Comparison of ENCODE assay signal across 27 mouse cellular contexts in the genomic region with DNA sequence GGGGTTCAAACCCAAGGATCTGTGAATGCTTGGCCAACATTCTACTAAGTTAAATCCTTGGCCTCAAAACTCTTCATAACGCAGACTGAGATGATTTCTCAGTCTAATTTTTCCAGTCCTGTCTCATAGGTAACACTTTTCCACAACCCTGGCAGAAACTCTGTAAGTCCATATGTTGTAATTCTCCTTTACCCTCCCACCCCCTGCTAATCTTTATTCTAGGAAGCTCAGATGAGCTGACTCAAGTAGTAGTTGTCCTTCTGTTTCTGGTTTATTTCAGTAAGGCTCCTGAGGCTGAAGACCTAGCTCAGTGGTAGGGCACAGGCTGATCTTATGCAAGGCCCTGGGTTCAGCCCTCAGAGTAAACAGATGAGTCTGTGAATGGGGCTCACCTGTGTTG.
"Had no signal": no experiment of that assay in that cellular context is flagged by ENCODE, and none has a peak within 500 bp of the region (broad histone marks: within the 10 kb centered on the region; RNA-seq: fewer than 3 reads in every experiment).

No protein-coding gene starts in this region.

- ATAC-seq: hindbrain, postnatal 0 days; intestine, embryonic 16.5 days; liver, embryonic 12.5 days had no signal

- H3K4me3 ChIP-seq: gastrocnemius, adult 2 months; heart, adult 2 months; heart, embryonic 13.5 days; heart, embryonic 15.5 days; hindbrain, embryonic 10.5 days; hindbrain, embryonic 13.5 days; hindbrain, embryonic 15.5 days; kidney, embryonic 15.5 days; limb, embryonic 13.5 days; limb, embryonic 15.5 days; liver, embryonic 12.5 days had no signal

- H3K9me3 ChIP-seq: heart, embryonic 13.5 days; heart, embryonic 15.5 days; hindbrain, embryonic 10.5 days; hindbrain, embryonic 13.5 days; hindbrain, embryonic 15.5 days; kidney, embryonic 15.5 days; limb, embryonic 13.5 days; limb, embryonic 15.5 days; liver, embryonic 12.5 days had no signal

- H3K36me3 ChIP-seq: heart, embryonic 13.5 days; heart, embryonic 15.5 days; hindbrain, embryonic 10.5 days; hindbrain, embryonic 13.5 days; hindbrain, embryonic 15.5 days; kidney, embryonic 15.5 days; limb, embryonic 13.5 days; limb, embryonic 15.5 days; liver, embryonic 12.5 days had no signal

- H3K4me1 ChIP-seq: liver, embryonic 12.5 days had no signal

- H3K4me2 ChIP-seq: heart, embryonic 11.5 days; heart, embryonic 13.5 days; heart, embryonic 15.5 days; hindbrain, embryonic 13.5 days; hindbrain, embryonic 15.5 days; kidney, embryonic 15.5 days; limb, embryonic 13.5 days; limb, embryonic 15.5 days; liver, embryonic 12.5 days had no signal

- DNase-seq: gastrocnemius, adult 2 months; gastrocnemius, postnatal 10 days; gastrocnemius, postnatal 25 days; heart, adult 2 months; heart, postnatal 4 days; kidney, adult 11 months; kidney, adult 2 months; kidney, adult 9 months; kidney, postnatal 14 days; kidney, postnatal 36 days; layer of hippocampus, adult 9-11 months; layer of hippocampus, postnatal 36 days; left cerebral cortex, postnatal 4 days had no signal

- H3K27ac ChIP-seq: gastrocnemius, adult 2 months; heart, adult 2 months; heart, embryonic 13.5 days; heart, embryonic 15.5 days; hindbrain, embryonic 10.5 days; hindbrain, embryonic 13.5 days; hindbrain, embryonic 15.5 days; hindbrain, postnatal 0 days; kidney, embryonic 15.5 days; kidney, postnatal 0 days; limb, embryonic 13.5 days; limb, embryonic 15.5 days; liver, embryonic 12.5 days; liver, embryonic 14.5 days had no signal

- H3K9ac ChIP-seq: heart, embryonic 13.5 days; heart, embryonic 15.5 days; hindbrain, embryonic 13.5 days; hindbrain, embryonic 15.5 days; kidney, embryonic 15.5 days; limb, embryonic 13.5 days; limb, embryonic 15.5 days; liver, embryonic 12.5 days; liver, embryonic 14.5 days had no signal

- H3K27me3 ChIP-seq: heart, embryonic 13.5 days; heart, embryonic 15.5 days; hindbrain, embryonic 13.5 days; hindbrain, embryonic 15.5 days; kidney, embryonic 15.5 days; limb, embryonic 13.5 days; limb, embryonic 15.5 days; liver, embryonic 12.5 days had no signal
